Mouse (Mus musculus) C2C12 (cell line): ENCODE measurements around the gene Gpr4.

ENCODE experiments used
- CTCF ChIP-seq: IDR thresholded peaks from one replicate; pipeline ENCODE4 v1.5.1; 2011; ENCODE audit not compliant: control insufficient read depth, insufficient read depth, insufficient read length
- MAX ChIP-seq: IDR thresholded peaks from one replicate; pipeline ENCODE4 v1.6.1; 2011; ENCODE audit warnings: mild to moderate bottlenecking, control low read depth
- USF1 ChIP-seq: IDR thresholded peaks from one replicate; pipeline ENCODE4 v1.6.1; 2011; ENCODE audit warnings: low read depth, mild to moderate bottlenecking, control low read depth, moderate library complexity

- TF ChIP-seq MAX: no peak
- TF ChIP-seq CTCF: no peak
- TF ChIP-seq USF1: no peak
Observed at GRCm38 (mm10) chr7:19265147-19265546, 52.8 kb downstream of the Gpr4 start.
